Mouse (Mus musculus) embryo, embryonic 10 days (tissue): Measurements from ENCODE around the gene Ankrd13a.

Experiments
- DNase-seq: peaks from one replicate; pipeline ENCODE4 v3.0.0-alpha.2; 2015; ENCODE audit warnings: low spot score

The Ankrd13a gene

DNA sequence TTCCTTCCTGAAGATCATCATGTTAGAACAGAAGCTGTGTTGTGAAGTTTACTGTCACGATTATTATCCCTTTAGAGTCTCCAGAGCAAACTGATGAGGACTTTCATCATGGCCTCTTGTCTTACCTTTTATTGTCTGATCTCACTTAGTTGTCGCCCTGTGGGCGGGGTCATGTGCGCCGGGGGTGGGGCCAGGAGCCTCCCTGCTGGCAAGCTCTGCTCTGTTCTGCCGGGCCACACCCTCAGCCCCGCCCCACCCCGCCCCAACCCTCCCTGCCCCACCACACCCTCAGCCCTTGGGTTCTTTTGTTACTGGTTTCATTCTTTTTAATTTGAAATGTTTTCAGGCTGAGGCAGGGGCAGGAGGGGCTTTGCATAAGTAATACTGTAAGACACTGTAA lies 26.6 kb downstream of the Ankrd13a start:
- no peak for DNase-seq

DNA sequence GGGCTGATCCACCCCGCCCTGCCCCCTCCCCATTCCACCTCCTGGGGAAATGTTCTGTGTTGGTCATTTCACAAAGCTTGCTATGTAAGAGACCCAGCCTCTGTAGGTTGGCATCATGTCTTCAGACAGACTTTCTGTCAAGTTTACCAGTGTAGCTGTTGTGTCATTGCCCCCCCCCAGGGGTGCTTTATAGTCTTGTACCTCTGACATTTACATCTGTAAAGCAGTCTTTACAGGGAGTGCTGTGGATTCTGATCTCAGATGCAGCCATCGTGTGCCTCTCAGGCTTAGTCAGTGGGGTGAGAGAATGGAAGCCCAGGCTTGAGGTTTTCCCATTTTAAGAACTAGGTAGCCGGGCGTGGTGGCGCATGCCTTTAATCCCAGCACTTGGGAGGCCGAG lies 27.4 kb downstream of the Ankrd13a start:
- DNase-seq, result no peak

DNA sequence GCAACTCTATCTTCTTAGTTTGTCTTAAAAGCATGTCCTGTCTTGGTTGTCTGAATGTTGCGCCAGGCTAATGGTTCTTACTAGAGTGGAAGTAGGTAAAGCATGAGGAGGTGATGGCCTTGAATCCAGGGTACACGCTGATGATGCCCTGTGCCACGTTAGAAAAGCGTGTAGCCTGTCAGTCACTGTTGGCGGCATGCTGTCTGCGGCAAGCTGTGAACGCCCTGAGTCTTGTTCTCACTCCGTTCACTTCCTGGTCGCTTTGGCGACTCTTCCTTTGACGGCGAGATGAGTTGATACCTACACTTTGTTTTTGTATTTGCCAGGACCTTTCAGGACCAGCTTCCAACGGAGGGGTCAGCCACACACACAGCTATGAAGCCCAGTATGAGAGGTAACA lies 28.8 kb downstream of the Ankrd13a start:
- no peak for DNase-seq

DNA sequence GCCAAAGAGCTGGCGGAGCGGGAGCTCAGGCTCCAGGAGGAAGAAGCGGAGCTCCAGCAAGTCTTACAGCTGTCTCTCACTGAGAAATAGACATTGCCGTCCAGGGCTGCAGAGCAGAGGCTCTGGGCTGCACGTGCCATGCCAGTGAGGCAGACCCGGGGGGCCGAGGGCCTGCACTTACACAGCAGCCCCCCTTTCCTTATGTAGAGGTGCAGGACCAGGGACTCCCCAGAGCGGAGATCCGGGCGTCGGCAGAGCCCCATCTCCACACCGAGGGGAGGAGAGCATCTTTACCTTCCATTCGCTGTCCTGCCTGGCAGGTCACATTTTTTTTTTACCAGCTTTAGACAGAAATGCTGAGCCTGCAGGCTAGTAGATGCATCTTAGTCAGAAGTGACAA lies 29.9 kb downstream of the Ankrd13a start:
- no peak for DNase-seq

DNA sequence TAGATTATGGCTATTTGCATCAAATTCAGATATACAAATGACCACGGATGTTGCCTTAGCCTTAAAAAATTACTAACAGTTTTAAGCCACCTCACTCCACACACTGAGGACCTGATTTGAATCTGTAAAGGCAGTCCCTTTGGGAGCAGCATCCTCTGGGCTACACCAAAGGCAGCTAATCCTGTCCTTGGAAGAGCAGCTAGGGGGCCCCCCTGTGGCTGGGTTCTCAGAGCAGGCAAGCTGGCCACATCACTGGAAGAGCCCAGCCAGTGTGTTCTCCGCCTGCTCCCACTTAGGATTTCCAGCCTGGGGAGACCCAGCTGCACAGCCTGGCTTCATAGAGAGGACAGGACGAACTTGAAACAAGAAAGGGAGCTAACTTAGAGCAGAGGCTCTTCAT lies 30.5 kb downstream of the Ankrd13a start:
- peak; percentile 53 for DNase-seq

DNA sequence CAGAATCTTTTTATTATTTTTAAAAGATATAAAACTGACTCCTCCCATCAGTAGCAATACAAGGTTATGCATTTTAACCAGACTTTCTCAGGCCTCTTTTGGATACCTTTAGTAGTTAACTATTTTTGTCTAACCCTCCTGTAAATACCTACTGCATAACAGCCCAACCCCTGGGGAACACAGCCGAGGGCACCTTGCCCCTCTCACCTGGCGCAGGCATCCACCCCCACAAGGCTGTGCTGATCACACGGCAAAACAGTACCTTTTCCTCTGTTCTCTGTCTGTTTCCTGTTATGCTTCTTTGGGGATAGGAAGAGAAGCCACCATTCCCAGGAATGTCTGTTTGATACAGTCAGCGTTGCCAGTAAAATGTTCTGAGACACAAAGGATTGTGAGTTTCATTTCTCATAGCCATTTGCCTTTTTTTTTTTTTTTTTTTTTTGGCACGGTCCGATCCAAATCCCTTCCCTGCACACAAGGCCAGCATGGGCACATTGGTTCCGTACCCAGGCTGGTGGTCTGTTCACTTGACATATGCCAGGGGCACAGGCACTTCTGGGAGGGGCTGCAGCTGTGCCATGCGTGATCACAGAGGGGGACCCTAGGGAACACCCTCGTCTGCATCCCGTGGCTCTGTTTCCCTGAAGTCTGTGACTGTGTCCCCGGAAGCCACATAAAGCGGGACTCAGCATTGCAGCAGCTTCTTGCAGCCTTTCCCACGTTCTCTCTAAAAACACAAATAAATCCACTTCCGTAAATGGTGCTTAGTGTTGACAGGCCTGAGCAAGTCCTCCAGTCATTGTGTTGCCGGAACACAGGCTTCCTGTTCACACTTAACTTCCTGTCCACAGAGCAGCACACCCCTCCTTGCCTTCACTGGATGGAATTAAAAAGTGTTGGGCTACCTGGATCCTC lies 31.2 kb downstream of the Ankrd13a start:
- no peak for DNase-seq

DNA sequence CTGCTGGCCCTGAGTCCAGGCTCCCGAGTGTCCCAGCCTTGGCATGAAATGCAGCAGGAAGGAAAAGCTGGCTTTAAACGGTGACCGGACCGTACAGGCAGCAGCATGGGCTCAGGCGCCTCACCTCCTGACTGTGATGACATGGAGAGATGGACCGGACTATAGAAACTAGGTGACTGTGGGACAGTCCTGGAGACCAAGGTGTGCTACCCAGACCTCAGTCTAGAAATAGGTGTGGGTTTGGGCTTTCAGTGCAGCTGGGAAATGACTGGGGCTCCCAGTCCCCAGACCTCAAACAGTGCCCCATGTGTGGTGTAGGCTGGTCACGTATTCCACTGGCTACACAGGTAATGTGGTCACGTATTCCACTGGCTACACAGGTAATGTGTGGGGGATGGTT lies 32.2 kb downstream of the Ankrd13a start:
- DNase-seq, result no peak

DNA sequence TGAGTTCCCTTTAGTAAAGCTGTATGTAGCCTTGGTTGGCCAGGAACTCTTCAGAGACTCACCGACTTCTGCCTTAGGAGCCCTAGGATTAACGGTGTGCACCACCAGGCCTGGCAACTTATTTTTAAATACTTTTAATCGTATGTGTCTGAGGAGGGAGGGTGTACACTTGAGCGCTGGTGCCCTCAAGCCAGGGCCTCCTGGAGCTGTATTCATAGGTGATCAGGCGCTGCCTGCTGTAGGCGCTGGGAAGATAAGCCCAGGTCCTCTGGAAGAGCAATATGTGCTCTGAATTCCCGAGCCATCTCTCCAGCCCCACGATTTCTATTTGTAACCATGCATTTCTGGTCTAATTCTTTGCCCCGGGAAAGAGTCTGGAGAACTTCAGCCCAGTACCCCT lies 32.6 kb downstream of the Ankrd13a start:
- DNase-seq, result no peak

DNA sequence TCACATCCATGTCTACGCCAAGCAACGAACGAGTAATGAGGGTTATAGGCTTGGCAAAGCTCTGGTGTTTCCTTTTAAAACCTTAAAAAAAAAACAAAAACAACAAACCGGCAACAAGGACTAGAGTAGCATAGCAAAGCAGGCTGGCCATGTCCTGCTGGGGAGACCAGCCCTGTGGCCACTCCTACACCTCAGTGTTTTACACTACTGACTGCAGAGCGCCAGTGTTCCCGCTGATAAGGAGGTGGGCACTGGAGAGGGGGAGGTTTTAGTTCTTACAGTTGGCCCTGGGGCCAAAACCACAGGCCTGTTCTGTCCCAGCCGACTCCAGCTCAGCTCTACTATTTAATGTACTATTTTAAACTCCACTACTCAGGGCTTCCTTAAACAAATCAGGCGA lies 33.0 kb downstream of the Ankrd13a start:
- DNase-seq, result no peak

DNA sequence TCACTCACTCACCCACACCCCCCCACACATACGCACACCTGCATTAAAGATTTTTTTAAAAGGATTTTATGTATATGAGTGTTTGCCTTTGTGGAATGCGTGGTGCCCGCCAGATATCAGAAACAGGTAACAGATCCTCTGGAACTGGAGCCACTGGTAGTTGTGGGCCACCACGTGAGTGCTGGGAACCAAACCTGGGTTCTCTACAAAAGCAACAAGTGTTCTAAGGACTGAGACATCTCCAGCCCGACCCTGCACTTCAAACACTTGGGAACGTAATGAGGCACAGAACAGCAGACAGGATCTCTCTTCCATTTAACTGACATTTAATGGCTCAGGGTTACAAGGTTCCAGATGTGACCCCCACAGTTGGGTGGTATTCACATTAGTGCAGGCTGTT lies 33.4 kb downstream of the Ankrd13a start:
- no peak for DNase-seq

DNA sequence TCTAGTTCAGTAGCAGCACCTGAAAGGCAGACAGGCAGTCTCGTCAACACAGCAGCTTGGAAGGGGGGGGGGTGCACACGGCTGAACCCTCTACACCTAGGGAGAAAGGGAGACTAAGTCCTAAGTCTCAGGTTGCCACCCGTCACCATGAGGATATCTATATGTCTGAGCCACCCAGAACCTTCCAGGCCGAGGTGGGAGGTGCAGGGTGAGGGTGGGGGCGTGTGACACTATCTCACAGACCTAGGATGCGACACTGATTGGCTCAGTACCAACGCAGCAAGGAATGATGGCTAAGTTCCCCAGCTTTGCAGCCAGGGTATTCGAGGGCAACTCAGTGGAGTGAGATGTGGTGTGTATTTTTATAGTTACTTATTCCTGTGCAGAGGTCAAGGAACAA lies 33.9 kb downstream of the Ankrd13a start:
- DNase-seq, result no peak

DNA sequence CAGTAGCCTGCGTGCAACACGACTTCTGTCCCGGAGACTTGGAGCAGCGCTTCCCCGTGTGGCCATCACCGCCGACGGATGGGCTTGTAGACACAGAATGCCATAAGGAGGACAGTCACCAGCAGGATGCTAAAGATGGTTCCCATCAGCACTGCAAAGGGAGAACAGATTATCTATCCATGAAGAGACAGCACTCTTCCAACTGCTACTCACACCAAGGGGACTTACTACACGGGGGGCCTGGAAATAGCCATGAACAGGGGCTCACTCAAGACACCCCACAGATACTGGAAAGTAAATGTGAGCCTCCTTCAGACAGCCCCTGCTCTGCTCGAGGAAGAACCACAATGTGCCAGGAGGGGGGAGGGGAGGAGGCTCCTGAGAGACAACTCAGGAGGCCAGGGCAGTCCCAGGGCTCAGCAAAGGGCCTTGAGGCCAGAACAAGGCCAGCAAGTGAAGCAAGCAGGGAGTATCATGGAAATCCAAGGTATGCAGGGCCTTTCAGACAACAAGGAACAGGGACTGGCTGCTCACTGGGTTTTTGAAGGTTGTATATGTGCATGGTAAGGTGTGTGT lies 34.8 kb downstream of the Ankrd13a start:
- DNase-seq, result no peak

DNA sequence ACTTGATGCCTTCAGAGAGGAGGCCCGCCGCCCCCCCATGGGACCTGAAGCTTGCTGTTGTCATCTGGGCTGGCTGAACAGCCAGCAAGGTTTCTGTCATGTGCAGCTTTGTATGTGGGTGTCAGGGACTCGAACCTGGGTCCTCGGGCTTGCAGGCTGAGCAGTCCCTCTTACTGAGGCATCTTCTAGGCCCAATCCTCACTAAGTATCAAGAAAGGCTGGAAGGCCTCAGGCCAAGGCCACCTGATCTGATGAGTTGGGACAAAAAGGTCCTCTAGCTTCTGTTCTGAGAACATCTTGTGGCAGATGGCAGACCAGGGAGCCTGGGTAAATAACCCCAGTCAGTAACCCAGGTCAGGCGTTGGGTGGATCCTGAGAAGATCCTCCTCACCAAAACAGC lies 35.3 kb downstream of the Ankrd13a start:
- DNase-seq, result no peak

DNA sequence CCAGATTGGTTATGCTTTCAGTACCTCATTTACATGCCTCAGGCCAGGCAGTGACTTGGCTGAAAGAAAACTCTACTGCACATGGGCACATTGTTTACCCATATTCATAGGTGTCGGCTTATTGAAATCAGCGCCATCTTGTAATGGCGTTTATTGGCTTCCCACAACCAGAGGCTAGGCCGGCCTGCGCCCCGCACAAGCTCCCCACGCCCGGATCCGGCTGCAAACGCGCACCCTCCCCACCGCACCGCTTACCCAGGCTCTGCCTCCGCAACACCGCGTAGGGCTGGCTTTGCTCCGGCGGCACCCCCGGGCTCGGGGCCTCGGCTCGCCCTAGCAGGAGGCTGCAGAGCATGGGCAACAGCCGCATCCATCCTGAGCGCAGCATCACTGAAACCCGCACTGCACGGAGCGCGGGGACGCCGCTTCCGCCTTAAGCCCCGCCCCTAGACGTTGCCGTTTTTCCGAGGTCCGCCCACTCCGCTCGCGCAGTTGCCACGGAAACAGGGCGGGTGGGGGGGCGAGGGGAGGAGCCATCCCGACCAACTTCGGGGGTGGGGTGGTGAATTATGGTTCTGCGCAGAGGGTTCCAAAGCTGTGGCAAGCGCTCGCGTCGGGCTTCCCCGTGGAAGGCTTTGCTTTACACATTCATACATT lies 39.2 kb downstream of the Ankrd13a start:
- DNase-seq, result peak; percentile 95

DNA sequence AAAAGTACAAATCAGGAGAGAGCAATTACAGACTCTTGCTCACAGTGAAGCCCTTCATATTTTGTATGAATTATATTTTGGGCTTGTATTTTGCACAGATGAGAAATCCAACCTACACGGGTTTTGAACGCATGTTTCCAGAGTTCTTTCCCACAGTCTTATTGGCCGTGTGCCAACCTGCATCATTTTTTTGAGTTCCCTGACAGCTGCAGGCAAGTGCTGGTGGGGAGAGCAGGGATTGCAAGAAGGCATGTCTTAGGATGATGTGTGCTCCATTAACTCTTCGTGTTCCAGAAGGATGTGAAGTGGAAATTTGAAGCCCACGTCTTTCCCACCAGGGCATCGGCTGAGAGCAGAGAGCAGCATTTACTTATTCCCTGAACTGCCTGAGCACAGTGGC lies 42.1 kb downstream of the Ankrd13a start:
- DNase-seq, result no peak

DNA sequence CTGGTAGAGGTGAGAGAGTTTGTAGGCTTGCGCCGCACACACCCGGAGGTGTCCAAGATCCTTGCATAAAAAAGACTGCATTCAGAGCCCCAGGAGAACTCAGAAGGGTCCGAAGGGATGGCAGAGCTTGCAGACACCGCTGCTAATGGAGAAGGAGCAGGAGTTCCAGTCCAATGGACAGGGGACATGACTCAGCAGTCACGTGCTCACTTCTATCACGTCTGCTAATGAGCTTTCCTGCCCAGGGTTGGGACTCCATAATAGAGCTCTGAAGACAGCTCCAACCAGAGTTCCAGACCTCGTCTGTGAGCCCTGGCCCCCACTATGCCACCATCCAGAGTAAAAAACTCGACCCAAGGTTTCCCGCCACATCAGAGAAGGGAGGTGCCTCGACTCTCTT lies 43.6 kb downstream of the Ankrd13a start:
- DNase-seq, result no peak

DNA sequence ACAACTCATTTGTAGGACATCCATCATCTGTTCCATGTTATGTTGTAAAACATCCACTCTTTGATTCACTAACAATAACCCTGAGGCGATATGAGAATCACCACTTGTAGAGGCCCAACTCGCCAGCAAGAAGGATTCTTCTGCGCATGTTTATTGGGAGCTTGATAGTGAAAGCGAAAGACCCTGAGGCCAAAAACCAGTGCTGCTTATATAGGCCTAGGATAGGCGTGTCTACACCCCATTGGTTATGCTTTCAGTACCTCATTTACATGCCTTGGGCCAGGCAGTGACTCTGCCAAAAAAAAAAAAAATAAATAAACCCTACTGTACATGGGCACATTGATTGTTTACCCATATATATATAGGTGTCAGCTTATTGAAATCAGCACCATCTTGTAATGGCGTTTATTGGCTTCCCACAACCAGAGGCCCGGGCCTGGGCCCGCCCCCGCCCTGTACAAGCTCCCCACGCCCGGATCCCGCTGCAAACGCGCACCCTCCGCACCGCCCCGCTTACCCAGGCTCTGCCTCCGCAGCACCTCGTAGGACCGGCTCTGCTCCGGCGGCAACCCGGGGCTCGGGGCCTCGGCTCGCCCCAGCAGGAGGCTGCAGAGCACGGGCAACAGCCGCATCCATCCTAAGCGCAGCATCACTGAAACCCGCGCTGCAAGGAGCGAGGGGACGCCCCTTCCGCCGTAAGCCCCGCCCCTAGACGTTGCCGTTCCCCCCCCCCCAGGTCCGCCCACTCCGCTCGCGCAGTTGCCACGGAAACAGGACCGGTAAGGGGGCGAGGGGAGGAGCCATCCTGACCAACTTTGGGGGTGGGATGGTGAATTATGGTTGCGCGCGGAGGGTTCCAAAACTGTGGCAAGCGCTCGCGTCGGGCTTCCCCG lies 48.6 kb downstream of the Ankrd13a start, which contains the start of gene 1500011B03Rik:
1500011B03Rik (minus strand) TSS at position 673 of the 893 bp plus-strand sequence.
- peak; percentile 90 for DNase-seq

DNA sequence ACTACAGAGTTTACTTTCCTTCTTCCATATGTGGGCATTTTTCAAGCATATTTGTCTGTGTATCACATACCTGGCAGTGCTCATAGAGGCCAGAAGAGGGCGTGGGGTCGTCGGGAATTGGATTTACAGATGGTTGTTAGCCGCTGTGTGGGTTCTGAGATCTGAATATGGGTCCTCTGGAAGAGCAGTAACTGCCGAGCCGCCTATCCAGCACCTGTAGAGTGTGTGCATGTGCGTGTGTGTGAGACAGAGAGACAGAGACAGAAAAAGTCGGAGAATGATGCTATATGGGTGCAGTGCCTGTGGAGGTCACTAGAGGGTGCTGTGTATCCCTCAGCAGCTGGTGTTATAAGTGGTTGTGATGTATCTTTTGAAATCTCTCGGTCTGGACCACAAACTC lies 49.7 kb downstream of the Ankrd13a start:
- DNase-seq, result peak; percentile 54

DNA sequence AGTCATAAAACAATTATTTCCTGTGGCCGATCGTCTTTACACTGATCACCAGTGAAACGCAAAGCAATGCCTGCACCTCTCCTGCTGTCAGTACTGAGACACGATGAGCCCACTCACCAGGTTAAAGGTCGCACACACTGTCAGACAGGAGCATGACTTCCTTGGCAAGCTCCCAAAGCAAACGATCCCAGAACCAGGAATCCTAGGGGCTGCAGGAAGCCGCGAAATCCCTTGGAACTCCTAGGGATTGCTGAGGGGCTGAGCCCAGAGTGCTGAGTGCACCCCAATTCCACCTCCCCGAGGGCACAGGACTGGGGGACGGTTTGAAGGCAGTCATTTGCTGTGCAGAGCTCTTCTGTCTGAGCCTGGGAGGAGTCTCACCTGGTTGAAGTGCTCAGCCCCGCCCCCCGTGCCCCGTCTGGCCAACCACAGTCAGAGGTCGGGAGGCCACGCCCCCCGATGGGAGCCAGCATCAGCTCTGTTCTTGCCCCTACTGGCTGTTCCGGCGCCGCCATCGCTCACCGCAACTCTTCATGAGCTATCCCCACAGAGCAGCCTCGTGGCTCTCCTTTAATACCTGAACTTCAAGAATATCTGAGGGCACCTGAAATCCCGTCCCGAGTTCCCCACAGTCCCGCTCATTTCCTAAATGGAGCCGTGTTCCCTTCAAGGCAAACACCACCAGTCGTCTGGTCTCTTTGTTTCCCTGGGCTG lies 51.7 kb downstream of the Ankrd13a start:
- DNase-seq, result peak; percentile 96

DNA sequence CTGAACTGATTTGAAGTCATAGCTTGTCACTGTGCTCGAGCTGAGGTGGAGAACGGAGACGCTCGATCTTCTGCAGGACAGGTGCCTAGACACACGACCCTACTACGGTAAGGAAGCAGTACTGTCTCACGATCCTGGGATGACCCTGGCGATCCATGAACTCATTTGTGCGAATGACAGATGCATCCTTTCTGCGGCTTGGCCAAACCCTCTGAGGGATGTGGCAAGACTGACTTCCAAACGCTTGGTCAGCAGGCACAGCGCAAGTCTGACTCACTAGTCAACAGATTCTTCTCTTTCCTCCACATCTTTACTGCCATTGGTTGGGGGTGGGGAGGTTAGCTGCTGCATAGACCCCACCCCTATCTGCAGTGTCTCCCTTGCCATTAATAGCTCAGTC lies 53.0 kb downstream of the Ankrd13a start:
- DNase-seq, result no peak

DNA sequence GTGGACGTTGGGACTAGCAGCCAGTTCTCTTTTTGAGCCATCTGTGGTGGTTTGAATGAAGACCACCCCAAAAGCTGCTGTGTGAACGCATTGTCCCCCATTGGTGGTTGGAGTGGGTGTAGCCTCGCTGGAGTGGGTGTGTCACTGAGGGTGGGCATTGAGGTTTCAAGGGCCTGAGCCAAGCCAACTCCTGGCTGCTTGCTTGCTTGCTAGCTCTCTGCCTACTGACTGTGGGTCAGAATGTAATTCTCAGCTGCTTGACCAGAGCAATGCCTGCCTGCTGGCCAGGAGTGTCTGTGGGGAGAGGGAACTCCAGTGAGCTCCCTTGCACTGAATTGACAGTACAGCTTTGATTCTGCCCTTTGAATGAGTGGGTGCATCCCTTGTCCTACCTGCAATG lies 55.3 kb downstream of the Ankrd13a start:
- no peak for DNase-seq
